Mouse (Mus musculus): ENCODE results near the gene Eps8l2. TPM values are rescaled to one million over a fixed set of nuclear protein-coding genes. Genes with fewer than 3 reads are reported as not detected.
"Not testable (repeated sequence)": the region's sequence is repeated elsewhere in the genome, so short reads cannot be mapped to it uniquely, and the experiment has no call there.

The Eps8l2 gene
- polyA plus RNA-seq, 1 experiment from 2014 or later = 117 TPM

DNA sequence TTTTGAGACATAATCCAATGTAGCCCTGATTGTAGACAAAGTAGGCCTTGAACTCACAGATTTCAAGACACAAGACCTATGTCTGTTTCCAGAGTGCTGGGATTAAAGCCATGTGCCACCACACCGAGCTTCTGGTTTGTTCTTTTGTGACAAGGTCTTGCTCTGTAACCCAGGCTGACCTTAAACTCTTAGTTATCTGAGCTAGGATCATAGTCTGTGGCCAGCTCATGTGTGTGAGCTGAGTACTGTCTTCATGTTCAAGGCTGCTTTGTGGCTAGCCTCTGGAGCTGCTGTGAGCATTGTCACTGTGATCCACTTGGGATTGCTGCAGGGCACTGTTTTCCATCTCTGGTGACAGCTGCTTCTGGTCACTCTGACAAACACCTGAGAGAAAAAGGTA lies 56.7 kb downstream of the Eps8l2 start:
- Histone ChIP-seq H3K4me2 (replicated peaks) (no peak overlapping the region), H3K4me3 (replicated peaks) (no peak overlapping the region), H3K27me3 (replicated peaks) (no peaks in the 10 kb centered on the region), H3K36me3 (peaks cover 8% of the 10 kb centered on the region), H3K9ac (no peak overlapping the region), H3K4me1 (replicated peaks) (peaks cover 14% of the 10 kb centered on the region), H3K27ac (no peak overlapping the region), H3K9me3 (no peaks in the 10 kb centered on the region)
- 73% methylated on average over 1 of the region's 1 CpGs for WGBS
- no peak for ATAC-seq

DNA sequence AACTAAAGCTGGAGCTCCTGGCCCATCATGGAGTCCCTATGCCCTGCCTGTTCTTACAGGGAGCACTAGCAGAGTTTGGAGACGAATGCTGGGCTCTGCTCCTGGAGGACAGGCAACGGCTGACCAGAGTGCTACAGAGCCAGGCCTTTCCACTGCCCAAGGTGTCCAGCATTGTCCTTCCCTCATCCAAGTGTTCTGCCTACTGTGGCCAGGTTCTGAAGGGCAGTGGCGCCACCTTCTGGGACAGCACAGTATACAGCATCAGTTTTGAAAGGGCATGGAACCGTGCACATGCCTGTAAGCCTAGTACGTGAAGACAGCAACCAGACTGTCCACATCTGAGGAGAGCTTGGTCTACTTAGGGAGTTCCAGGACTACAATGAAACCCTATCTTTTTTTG lies 64.6 kb downstream of the Eps8l2 start:
- H3K9me3 ChIP-seq = no peaks in the 10 kb centered on the region
- WGBS = 44% methylated on average over 5 of the region's 5 CpGs
- H3K4me2 ChIP-seq (replicated peaks) = no peak overlapping the region
- no peak overlapping the region for H3K9ac ChIP-seq
- H3K36me3 ChIP-seq = peaks cover 23% of the 10 kb centered on the region; the same call in 1 of the 2 replicates
- ATAC-seq = peak; percentile 73
- H3K4me3 ChIP-seq (replicated peaks) = no peak overlapping the region
- H3K27ac ChIP-seq = no peak overlapping the region
- H3K4me1 ChIP-seq (replicated peaks) = no peaks in the 10 kb centered on the region
- no peaks in the 10 kb centered on the region for H3K27me3 ChIP-seq (replicated peaks)

DNA sequence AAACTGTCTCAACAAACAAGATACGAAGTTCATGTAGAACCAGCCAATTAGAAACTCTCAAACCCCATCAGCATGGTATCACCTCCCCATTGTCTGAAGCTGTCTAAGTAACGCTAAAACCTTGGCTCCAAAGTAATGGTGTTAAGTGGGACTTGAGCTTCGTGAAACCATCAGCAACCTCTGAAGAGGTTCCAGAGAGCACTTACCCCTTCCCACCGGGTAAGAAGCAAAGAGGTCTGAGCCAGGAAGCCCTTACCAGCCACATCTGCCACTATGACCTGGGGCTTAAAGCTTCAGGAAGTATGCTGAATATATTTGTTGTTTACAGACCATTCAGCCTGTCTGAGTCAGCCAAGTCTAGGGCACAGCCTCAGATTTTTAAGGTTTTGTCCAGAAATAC lies 66.8 kb downstream of the Eps8l2 start:
- H3K9ac ChIP-seq = no peak overlapping the region
- H3K27ac ChIP-seq = no peak overlapping the region
- no peak overlapping the region for H3K4me3 ChIP-seq (replicated peaks)
- H3K4me2 ChIP-seq (replicated peaks) = no peak overlapping the region
- no peaks in the 10 kb centered on the region for H3K9me3 ChIP-seq
- 73% methylated on average over 4 of the region's 4 CpGs for WGBS
- peaks cover 6% of the 10 kb centered on the region for H3K4me1 ChIP-seq (replicated peaks)
- H3K27me3 ChIP-seq (replicated peaks) = no peaks in the 10 kb centered on the region
- H3K36me3 ChIP-seq = peaks cover 26% of the 10 kb centered on the region; the same call in 1 of the 2 replicates
- ATAC-seq = no peak

DNA sequence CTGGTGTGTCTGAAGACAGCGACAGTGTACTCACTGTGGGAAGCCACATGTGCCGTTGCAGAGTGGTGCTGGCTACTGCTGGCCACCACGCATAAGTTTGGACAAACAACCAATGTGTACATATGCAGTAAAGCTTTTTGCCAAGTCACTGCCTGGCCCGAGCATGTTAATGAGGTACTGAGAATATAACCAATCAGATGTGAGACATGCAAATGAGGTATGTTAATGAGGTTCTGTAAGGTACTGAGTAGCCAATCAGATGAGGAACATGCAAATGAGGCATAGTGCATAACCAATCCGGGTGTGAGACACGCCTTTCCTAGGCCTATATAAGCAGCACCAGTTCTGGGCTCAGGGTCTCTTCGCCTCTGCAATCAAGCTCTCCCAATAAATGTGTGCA lies 69.0 kb downstream of the Eps8l2 start:
- WGBS = 96% methylated on average over 7 of the region's 7 CpGs
- not testable (repeated sequence) for H3K9me3 ChIP-seq; H3K27me3 ChIP-seq (replicated peaks); H3K4me2 ChIP-seq (replicated peaks); H3K4me1 ChIP-seq (replicated peaks); H3K27ac ChIP-seq; ATAC-seq; H3K9ac ChIP-seq; H3K4me3 ChIP-seq (replicated peaks)
- peaks cover 14% of the 10 kb centered on the region; the same call in 1 of the 2 replicates for H3K36me3 ChIP-seq

DNA sequence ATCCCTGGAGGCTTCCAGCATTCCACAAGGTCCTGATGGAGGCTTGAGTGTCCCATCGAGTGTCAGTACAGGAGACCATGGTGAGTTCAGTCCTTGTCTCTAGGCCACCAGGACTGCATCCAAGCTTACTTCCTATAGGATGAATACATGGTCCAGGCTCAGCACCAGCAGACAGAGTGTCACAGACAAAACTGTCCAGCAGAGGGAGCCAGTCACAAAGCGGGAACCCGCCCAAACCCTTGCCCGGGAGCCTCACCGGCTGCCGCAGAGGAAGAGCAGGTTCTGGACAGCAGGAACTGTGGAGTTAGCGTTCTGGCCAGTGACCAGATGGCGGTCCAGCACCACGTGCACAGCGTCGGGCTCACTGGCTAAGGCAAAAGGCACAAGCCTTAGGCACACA lies 70.2 kb downstream of the Eps8l2 start:
- Histone ChIP-seq H3K36me3 (peaks cover 14% of the 10 kb centered on the region; the same call in 1 of the 2 replicates), H3K9me3 (no peaks in the 10 kb centered on the region), H3K4me2 (replicated peaks) (no peak overlapping the region), H3K27me3 (replicated peaks) (no peaks in the 10 kb centered on the region), H3K4me3 (replicated peaks) (no peak overlapping the region), H3K27ac (no peak overlapping the region), H3K9ac (0 out of 2 replicates have a peak overlapping the region, but pooled peaks have one; percentile 8), H3K4me1 (replicated peaks) (peaks cover 12% of the 10 kb centered on the region)
- WGBS = 16% methylated on average over 11 of the region's 11 CpGs
- peak; percentile 74 for ATAC-seq

DNA sequence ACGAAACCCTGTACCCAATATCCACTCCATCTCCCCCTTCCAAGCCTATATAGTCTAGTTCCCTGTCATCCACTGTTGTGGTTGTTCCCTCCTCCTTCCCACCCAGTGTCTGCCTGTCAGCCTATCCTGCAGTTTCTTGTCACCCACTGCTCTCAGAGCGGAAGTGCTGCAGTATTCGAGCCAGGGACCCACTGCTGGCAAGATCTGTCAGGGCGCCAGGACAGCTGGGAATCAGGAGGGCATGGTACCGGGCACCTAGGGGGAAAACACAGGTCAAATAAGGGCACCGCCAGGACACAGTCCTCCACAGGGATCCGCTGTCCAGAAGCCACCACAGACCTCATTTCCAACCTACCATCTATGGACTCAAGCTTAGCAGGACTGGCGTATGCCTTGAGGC lies 72.0 kb downstream of the Eps8l2 start:
- Histone ChIP-seq H3K36me3 (peaks cover 14% of the 10 kb centered on the region; the same call in 1 of the 2 replicates), H3K4me3 (replicated peaks) (no peak overlapping the region), H3K4me2 (replicated peaks) (no peak overlapping the region), H3K9me3 (no peaks in the 10 kb centered on the region), H3K27ac (no peak overlapping the region), H3K27me3 (replicated peaks) (no peaks in the 10 kb centered on the region), H3K9ac (no peak overlapping the region), H3K4me1 (replicated peaks) (peaks cover 17% of the 10 kb centered on the region)
- no peak for ATAC-seq
- 93% methylated on average over 8 of the region's 8 CpGs for WGBS

DNA sequence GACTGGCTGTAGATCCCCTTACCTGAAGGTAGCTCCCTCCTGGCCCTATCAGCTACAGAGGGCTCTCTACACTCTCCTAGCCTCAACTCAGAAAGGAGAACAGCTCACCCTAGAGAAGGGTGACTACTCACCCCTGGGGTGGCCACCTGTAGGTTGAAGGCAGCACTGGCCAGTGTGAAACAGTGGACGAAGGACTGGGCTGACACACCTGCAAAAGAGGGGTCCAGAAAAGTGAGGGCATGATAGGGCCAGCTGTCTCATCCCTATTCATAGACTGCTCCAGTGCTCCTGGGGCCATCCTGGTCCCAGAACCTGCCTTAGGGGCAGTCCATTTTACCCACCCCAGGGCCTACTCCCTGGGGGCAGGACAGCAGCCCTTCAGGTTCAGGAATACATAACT lies 73.0 kb downstream of the Eps8l2 start:
- H3K4me3 ChIP-seq (replicated peaks) = no peak overlapping the region
- WGBS = 87% methylated on average over 1 of the region's 1 CpGs
- H3K27me3 ChIP-seq (replicated peaks) = no peaks in the 10 kb centered on the region
- no peak overlapping the region for H3K4me2 ChIP-seq (replicated peaks)
- H3K9me3 ChIP-seq = no peaks in the 10 kb centered on the region
- no peak overlapping the region for H3K27ac ChIP-seq
- no peak for ATAC-seq
- no peak overlapping the region for H3K9ac ChIP-seq
- peaks cover 17% of the 10 kb centered on the region for H3K4me1 ChIP-seq (replicated peaks)
- H3K36me3 ChIP-seq = peaks cover 14% of the 10 kb centered on the region; the same call in 1 of the 2 replicates

Other genes starting within 250 kb of the Eps8l2 start
- gene Sigirr, start 238.3 kb upstream of the Eps8l2 start, polyA plus RNA-seq (2015; fragmentation: Nextera tagmentation; extraction: Ambion mirVana) = 17.8 and 20.5 TPM in 2 replicates
- gene Ano9, start 221.1 kb upstream of the Eps8l2 start, polyA plus RNA-seq (2015; fragmentation: Nextera tagmentation; extraction: Ambion mirVana) = 29.5 and 35.3 TPM in 2 replicates
- gene Ptdss2, start 216.5 kb upstream of the Eps8l2 start, polyA plus RNA-seq (2015; fragmentation: Nextera tagmentation; extraction: Ambion mirVana) = 58.0 and 59.7 TPM in 2 replicates
- 123 and 155 TPM in 2 replicates for gene Rnh1, start 166.0 kb upstream of the Eps8l2 start, polyA plus RNA-seq (2015; fragmentation: Nextera tagmentation; extraction: Ambion mirVana)
- gene Hras, start 144.9 kb upstream of the Eps8l2 start, polyA plus RNA-seq (2015; fragmentation: Nextera tagmentation; extraction: Ambion mirVana) = 92.9 and 107 TPM in 2 replicates
- 5.1 and 5.4 TPM in 2 replicates for gene Lrrc56, start 144.7 kb upstream of the Eps8l2 start, polyA plus RNA-seq (2015; fragmentation: Nextera tagmentation; extraction: Ambion mirVana)
- 3.5 and 3.6 TPM in 2 replicates for gene Lmntd2, start 124.8 kb upstream of the Eps8l2 start, polyA plus RNA-seq (2015; fragmentation: Nextera tagmentation; extraction: Ambion mirVana)
- gene Rassf7, start 123.0 kb upstream of the Eps8l2 start, polyA plus RNA-seq (2015; fragmentation: Nextera tagmentation; extraction: Ambion mirVana) = 63.7 and 70.0 TPM in 2 replicates
- 61.9 and 62.1 TPM in 2 replicates for gene Phrf1, start 110.1 kb upstream of the Eps8l2 start, polyA plus RNA-seq (2015; fragmentation: Nextera tagmentation; extraction: Ambion mirVana)
- gene Irf7, start 72.4 kb upstream of the Eps8l2 start, polyA plus RNA-seq (2015; fragmentation: Nextera tagmentation; extraction: Ambion mirVana) = 5.2 and 5.7 TPM in 2 replicates
- 75.8 and 96.1 TPM in 2 replicates for gene Cdhr5, start 62.1 kb upstream of the Eps8l2 start, polyA plus RNA-seq (2015; fragmentation: Nextera tagmentation; extraction: Ambion mirVana)
- 203 and 260 TPM in 2 replicates for gene Sct, start 59.7 kb upstream of the Eps8l2 start, polyA plus RNA-seq (2015; fragmentation: Nextera tagmentation; extraction: Ambion mirVana)
- gene Drd4, start 46.9 kb upstream of the Eps8l2 start, polyA plus RNA-seq (2015; fragmentation: Nextera tagmentation; extraction: Ambion mirVana) = 0.35 and 0.40 TPM in 2 replicates
- 63.1 and 63.5 TPM in 2 replicates for gene Deaf1, start 11.2 kb upstream of the Eps8l2 start, polyA plus RNA-seq (2015; fragmentation: Nextera tagmentation; extraction: Ambion mirVana)
- gene Tmem80, start 11.1 kb upstream of the Eps8l2 start, polyA plus RNA-seq (2015; fragmentation: Nextera tagmentation; extraction: Ambion mirVana) = 35.1 and 35.6 TPM in 2 replicates
- gene Taldo1, start 53.3 kb downstream of the Eps8l2 start, polyA plus RNA-seq (2015; fragmentation: Nextera tagmentation; extraction: Ambion mirVana) = 458 and 460 TPM in 2 replicates
- gene Gatd1, start 75.3 kb downstream of the Eps8l2 start, polyA plus RNA-seq (2015; fragmentation: Nextera tagmentation; extraction: Ambion mirVana) = 47.4 and 49.2 TPM in 2 replicates
- 3.8 and 3.9 TPM in 2 replicates for gene Cend1, start 90.6 kb downstream of the Eps8l2 start, polyA plus RNA-seq (2015; fragmentation: Nextera tagmentation; extraction: Ambion mirVana)
- gene Slc25a22, start 99.0 kb downstream of the Eps8l2 start, polyA plus RNA-seq (2015; fragmentation: Nextera tagmentation; extraction: Ambion mirVana) = 28.5 and 33.1 TPM in 2 replicates
- 7.6 and 9.6 TPM in 2 replicates for gene Pidd1, start 105.1 kb downstream of the Eps8l2 start, polyA plus RNA-seq (2015; fragmentation: Nextera tagmentation; extraction: Ambion mirVana)
- gene Rplp2, start 108.5 kb downstream of the Eps8l2 start, polyA plus RNA-seq (2015; fragmentation: Nextera tagmentation; extraction: Ambion mirVana) = 1,378 and 1,526 TPM in 2 replicates
- gene Pnpla2, start 116.3 kb downstream of the Eps8l2 start, polyA plus RNA-seq (2015; fragmentation: Nextera tagmentation; extraction: Ambion mirVana) = 35.1 and 38.1 TPM in 2 replicates
- gene Cracr2b, start 122.2 kb downstream of the Eps8l2 start, polyA plus RNA-seq (2015; fragmentation: Nextera tagmentation; extraction: Ambion mirVana) = 16.5 and 22.0 TPM in 2 replicates
- 21.5 and 25.5 TPM in 2 replicates for gene Cd151, start 128.5 kb downstream of the Eps8l2 start, polyA plus RNA-seq (2015; fragmentation: Nextera tagmentation; extraction: Ambion mirVana)
- gene Polr2l, start 136.3 kb downstream of the Eps8l2 start, polyA plus RNA-seq (2015; fragmentation: Nextera tagmentation; extraction: Ambion mirVana) = 57.9 and 61.9 TPM in 2 replicates
- gene Tspan4, start 136.4 kb downstream of the Eps8l2 start, polyA plus RNA-seq (2015; fragmentation: Nextera tagmentation; extraction: Ambion mirVana) = 60.7 and 67.8 TPM in 2 replicates
- gene Chid1, start 201.0 kb downstream of the Eps8l2 start, polyA plus RNA-seq (2015; fragmentation: Nextera tagmentation; extraction: Ambion mirVana) = 52.6 and 62.3 TPM in 2 replicates
- 79.1 and 84.1 TPM in 2 replicates for gene Ap2a2, start 223.3 kb downstream of the Eps8l2 start, polyA plus RNA-seq (2015; fragmentation: Nextera tagmentation; extraction: Ambion mirVana)

Data from intestine, embryonic 15.5 days (tissue).